15 mouse cellular contexts compared by ENCODE assay signal in genomic region chr14:59389532-59389931, GRCm38 (mm10). TPM values are rescaled to one million over a fixed set of nuclear protein-coding genes. Genes with fewer than 3 reads are reported as not detected.
A peak's percentile ranks its signal among the peaks of the same experiment; 100 is the strongest.
DNase-seq lines count a peak whose midpoint lies in the region; ATAC-seq and TF ChIP-seq lines count a peak whose summit lies in the region.
"Had no signal": no experiment of that assay in that cellular context is flagged by ENCODE, and none has a peak within 500 bp of the region (broad histone marks: within the 10 kb centered on the region; RNA-seq: fewer than 3 reads in every experiment).

No protein-coding gene starts in this region.

- peak; percentile 87 for ATAC-seq in intestine, embryonic 16.5 days
- ATAC-seq: CD4-positive, CD25-positive, alpha-beta regulatory T cell, adult 4 months; forebrain, embryonic 13.5 days; forebrain, embryonic 15.5 days had no signal

- intact Hi-C loops in gastrocnemius, adult 2 months (cut with DNase I): no loop called here

- TF ChIP-seq CTCF in MEL (IDR thresholded peaks at IDR 0.05 in 2 of 3, conservative IDR thresholded peaks at IDR 0.05 in 1 of 3; ENCODE audit: control insufficient read depth in 1 of 3, insufficient read depth in 1 of 3, low read depth in 2 of 3, low read length in 3 of 3, poor library complexity in 1 of 3, severe bottlenecking in 1 of 3): no peak
- no peak for TF ChIP-seq CTCF in small intestine, adult 2 months (IDR thresholded peaks at IDR 0.05; ENCODE audit: extremely low read depth, insufficient read length, insufficient replicate concordance, low read depth, low read length)
- no peak for TF ChIP-seq CTCF in gastrocnemius, adult 2 months (IDR thresholded peaks at IDR 0.05)

- H3K9ac ChIP-seq in MEL (ENCODE audit: control insufficient read depth, low read depth, low read length, poor library complexity, severe bottlenecking): no peak overlapping the region
- H3K9ac ChIP-seq in intestine, embryonic 16.5 days (ENCODE audit: low read depth, low read length): no peak overlapping the region
- H3K9ac ChIP-seq: embryonic facial prominence, embryonic 12.5 days; forebrain, embryonic 13.5 days; forebrain, embryonic 15.5 days; forebrain, postnatal 0 days had no signal

- H3K27ac ChIP-seq in MEL (ENCODE audit: control insufficient read depth, low read depth, low read length): no peak overlapping the region
- H3K27ac ChIP-seq in intestine, embryonic 16.5 days (ENCODE audit: low read length): no peak overlapping the region
- H3K27ac ChIP-seq in small intestine, adult 2 months (ENCODE audit: insufficient read depth, low read depth, low read length): peak overlapping the region; percentile 56; the same call in 1 of the 2 replicates
- no peak overlapping the region for H3K27ac ChIP-seq in gastrocnemius, adult 2 months
- H3K27ac ChIP-seq: embryonic facial prominence, embryonic 10.5 days; embryonic facial prominence, embryonic 12.5 days; forebrain, embryonic 13.5 days; forebrain, embryonic 15.5 days had no signal

- no peaks in the 10 kb centered on the region for H3K4me1 ChIP-seq in MEL (ENCODE audit: control insufficient read depth in 1 of 2, insufficient read depth in 2 of 2, low read length in 2 of 2)
- H3K4me1 ChIP-seq in intestine, embryonic 16.5 days (ENCODE audit: control insufficient read depth, insufficient read depth, low read length): no peaks in the 10 kb centered on the region
- peaks cover 8% of the 10 kb centered on the region; the same call in 1 of the 2 replicates for H3K4me1 ChIP-seq in small intestine, adult 2 months (ENCODE audit: control insufficient read depth, insufficient read depth, insufficient read length, low read length)
- H3K4me1 ChIP-seq: embryonic facial prominence, embryonic 10.5 days; embryonic facial prominence, embryonic 12.5 days; forebrain, embryonic 13.5 days; forebrain, embryonic 15.5 days had no signal

- no peaks in the 10 kb centered on the region for H3K36me3 ChIP-seq in MEL (ENCODE audit: control insufficient read depth in 1 of 2, insufficient read depth in 2 of 2, low read length in 2 of 2)
- H3K36me3 ChIP-seq in intestine, embryonic 16.5 days (ENCODE audit: control insufficient read depth, insufficient read depth, low read length): no peaks in the 10 kb centered on the region
- peaks cover 7% of the 10 kb centered on the region for H3K36me3 ChIP-seq in small intestine, adult 2 months (ENCODE audit: control insufficient read depth, insufficient read depth, low read length)
- H3K36me3 ChIP-seq: embryonic facial prominence, embryonic 10.5 days; embryonic facial prominence, embryonic 12.5 days; forebrain, embryonic 15.5 days had no signal

- no peak overlapping the region for H3K4me3 ChIP-seq in MEL (ENCODE audit: control insufficient read depth in 1 of 2, insufficient read depth in 1 of 2, low read depth in 2 of 2, low read length in 2 of 2)
- no peak overlapping the region for H3K4me3 ChIP-seq in intestine, embryonic 16.5 days (ENCODE audit: low read length)
- H3K4me3 ChIP-seq in small intestine, adult 2 months (ENCODE audit: low read depth, low read length): no peak overlapping the region
- H3K4me3 ChIP-seq in gastrocnemius, adult 2 months: no peak overlapping the region
- H3K4me3 ChIP-seq: embryonic facial prominence, embryonic 10.5 days; embryonic facial prominence, embryonic 12.5 days; forebrain, embryonic 13.5 days; forebrain, embryonic 15.5 days had no signal

- TF ChIP-seq POLR2A in MEL (IDR thresholded peaks at IDR 0.05; ENCODE audit: control insufficient read depth in 1 of 2, insufficient read depth in 1 of 2, low read depth in 1 of 2, low read length in 2 of 2, poor library complexity in 1 of 2): no peak
- TF ChIP-seq POLR2A in small intestine, adult 2 months (IDR thresholded peaks at IDR 0.05; ENCODE audit: low read depth, low read length): no peak

- H3K79me2 ChIP-seq in MEL (ENCODE audit: control insufficient read depth, insufficient read depth, low read length, poor library complexity): no peaks in the 10 kb centered on the region

- no peak for TF ChIP-seq EP300 in MEL (IDR thresholded peaks at IDR 0.05; ENCODE audit: low read depth in 1 of 2, low read length in 2 of 2)

- 73% methylated on average over 1 of the region's 1 CpGs for WGBS in intestine, embryonic 16.5 days
- 36% methylated on average over 1 of the region's 1 CpGs for WGBS in small intestine, adult 2 months

- TF ChIP-seq RAD21 in MEL (IDR thresholded peaks at IDR 0.05; ENCODE audit: low read depth, low read length): no peak

- H3K4me2 ChIP-seq in intestine, embryonic 16.5 days (ENCODE audit: low read depth, low read length): no peak overlapping the region
- H3K4me2 ChIP-seq: embryonic facial prominence, embryonic 12.5 days; forebrain, embryonic 13.5 days; forebrain, embryonic 15.5 days had no signal

- no peaks in the 10 kb centered on the region for H3K9me3 ChIP-seq in MEL (replicated peaks; ENCODE audit: insufficient read depth, low read length)
- H3K9me3 ChIP-seq in intestine, embryonic 16.5 days (ENCODE audit: control insufficient read depth, low read length): no peaks in the 10 kb centered on the region
- H3K9me3 ChIP-seq: embryonic facial prominence, embryonic 10.5 days; embryonic facial prominence, embryonic 12.5 days; forebrain, embryonic 13.5 days; forebrain, embryonic 15.5 days; G1E had no signal

- peak; percentile 36 for DNase-seq in MEL (ENCODE audit: low read depth, low spot score)
- no peak for DNase-seq in gastrocnemius, adult 2 months
- DNase-seq in gastrocnemius, adult 18-20 months (ENCODE audit: low spot score): no peak
- DNase-seq: adrenal gland, postnatal 25 days; forebrain, postnatal 0 days had no signal

- no peaks in the 10 kb centered on the region for H3K27me3 ChIP-seq in MEL (ENCODE audit: control insufficient read depth in 1 of 2, insufficient read depth in 2 of 2, low read length in 2 of 2)
- no peaks in the 10 kb centered on the region for H3K27me3 ChIP-seq in intestine, embryonic 16.5 days (replicated peaks; ENCODE audit: control insufficient read depth, insufficient read depth, low read length)
- no peaks in the 10 kb centered on the region for H3K27me3 ChIP-seq in small intestine, adult 2 months (ENCODE audit: control insufficient read depth, insufficient read depth, low read length)
- H3K27me3 ChIP-seq: CH12.LX; embryonic facial prominence, embryonic 12.5 days; forebrain, embryonic 13.5 days; forebrain, embryonic 15.5 days had no signal

TF ChIP-seq in MEL, 35 proteins besides CTCF, POLR2A, EP300 and RAD21:
- TF ChIP-seq SMC3 (IDR thresholded peaks at IDR 0.05; ENCODE audit: low read depth, low read length) (no peak), NELFE (IDR thresholded peaks at IDR 0.05; ENCODE audit: low read depth, low read length) (no peak), TCF12 (IDR thresholded peaks at IDR 0.05; ENCODE audit: low read depth, low read length) (no peak), TAL1 (IDR thresholded peaks at IDR 0.05; ENCODE audit: low read length) (no peak), BHLHE40 (IDR thresholded peaks at IDR 0.05; ENCODE audit: borderline replicate concordance, low read depth, low read length) (no peak)
TF ChIP-seq in MEL: peak in this region for 0.

RNA-seq across cellular contexts. Expression of gene Phf11c, which starts 5.6 kb away (rescaled TPM):
- 0.92 and 1.0 TPM in 2 replicates for total RNA-seq in MEL (2012; rRNA removed)
- 1 to 10 TPM in 1 of 2 experiments, not detected in 1; 1.2 TPM for polyA plus RNA-seq in MEL (2012; ENCODE audit: insufficient read depth in 1 of 2, insufficient read length in 2 of 2, low read depth in 1 of 2, low replicate concordance in 2 of 2, missing spikeins in 1 of 2)
- 0.45 and 0.57 TPM in 2 replicates for polyA plus RNA-seq in intestine, embryonic 16.5 days (2015; fragmentation: Nextera tagmentation; extraction: Ambion mirVana)
- polyA plus RNA-seq in small intestine, adult 2 months (2012; rRNA removed): 0.14 and 0.29 TPM in 2 replicates
- total RNA-seq in gastrocnemius, adult 2 months (2021): under 1 TPM; 0.41 to 0.59 TPM
- total RNA-seq in gastrocnemius, adult 18-20 months (2021): under 1 TPM; 0.25 to 0.45 TPM

RNA-seq across cellular contexts. Expression of gene Phf11d, which starts 24.3 kb away (rescaled TPM):
- total RNA-seq in MEL (2012; rRNA removed): 5.6 and 6.2 TPM in 2 replicates
- 10 to 100 TPM in 1 of 2 experiments, not detected in 1; 19.5 TPM for polyA plus RNA-seq in MEL (2012; ENCODE audit: insufficient read depth in 1 of 2, insufficient read length in 2 of 2, low read depth in 1 of 2, low replicate concordance in 2 of 2, missing spikeins in 1 of 2)
- polyA plus RNA-seq in intestine, embryonic 16.5 days (2015; fragmentation: Nextera tagmentation; extraction: Ambion mirVana): 2.0 and 2.2 TPM in 2 replicates
- polyA plus RNA-seq in small intestine, adult 2 months (2012; rRNA removed): 1.6 and 3.0 TPM in 2 replicates
- 1 to 10 TPM; 1.1 to 1.9 TPM for total RNA-seq in gastrocnemius, adult 2 months (2021)
- 1 to 10 TPM in 1 of 2 experiments, under 1 TPM in 1; 0.91 to 1.3 TPM for total RNA-seq in gastrocnemius, adult 18-20 months (2021)
- polyA plus RNA-seq: G1E had no signal

RNA-seq across cellular contexts. Expression of gene Phf11b, which starts 48.4 kb away (rescaled TPM):
- total RNA-seq in MEL (2012; rRNA removed): not detected in 2 replicates
- under 1 TPM in 1 of 2 experiments, not detected in 1; 0.35 TPM for polyA plus RNA-seq in MEL (2012; ENCODE audit: insufficient read depth in 1 of 2, insufficient read length in 2 of 2, low read depth in 1 of 2, low replicate concordance in 2 of 2, missing spikeins in 1 of 2)
- 0.88 and 1.0 TPM in 2 replicates for polyA plus RNA-seq in intestine, embryonic 16.5 days (2015; fragmentation: Nextera tagmentation; extraction: Ambion mirVana)
- polyA plus RNA-seq in small intestine, adult 2 months (2012; rRNA removed): 0.10 and 0.16 TPM in 2 replicates
- total RNA-seq in gastrocnemius, adult 2 months (2021): under 1 TPM in 1 of 2 experiments, not detected in 1; 0.20 TPM
- not detected for total RNA-seq in gastrocnemius, adult 18-20 months (2021)
- total RNA-seq: G1E had no signal
- polyA plus RNA-seq: cerebellum, adult 2 months; G1E had no signal

RNA-seq across cellular contexts. Expression of gene Setdb2, which starts 51.2 kb away (rescaled TPM):
- total RNA-seq in MEL (2012; rRNA removed): 18.3 and 20.2 TPM in 2 replicates
- 10 to 100 TPM in 1 of 2 experiments, not detected in 1; 10.8 TPM for polyA plus RNA-seq in MEL (2012; ENCODE audit: insufficient read depth in 1 of 2, insufficient read length in 2 of 2, low read depth in 1 of 2, low replicate concordance in 2 of 2, missing spikeins in 1 of 2)
- polyA plus RNA-seq in intestine, embryonic 16.5 days (2015; fragmentation: Nextera tagmentation; extraction: Ambion mirVana): 7.2 and 8.3 TPM in 2 replicates
- 2.3 and 5.6 TPM in 2 replicates for polyA plus RNA-seq in small intestine, adult 2 months (2012; rRNA removed)
- total RNA-seq in gastrocnemius, adult 2 months (2021): 1 to 10 TPM; 5.3 to 6.7 TPM
- total RNA-seq in gastrocnemius, adult 18-20 months (2021): 1 to 10 TPM; 4.0 to 5.0 TPM

RNA-seq across cellular contexts. Expression of gene Cab39l, which starts 51.2 kb away (rescaled TPM):
- total RNA-seq in MEL (2012; rRNA removed): 22.6 and 24.2 TPM in 2 replicates
- polyA plus RNA-seq in MEL (2012; ENCODE audit: insufficient read depth in 1 of 2, insufficient read length in 2 of 2, low read depth in 1 of 2, low replicate concordance in 2 of 2, missing spikeins in 1 of 2): 10 to 100 TPM in 1 of 2 experiments, not detected in 1; 34.0 TPM
- polyA plus RNA-seq in intestine, embryonic 16.5 days (2015; fragmentation: Nextera tagmentation; extraction: Ambion mirVana): 35.9 and 36.2 TPM in 2 replicates
- 1.7 and 2.9 TPM in 2 replicates for polyA plus RNA-seq in small intestine, adult 2 months (2012; rRNA removed)
- 10 to 100 TPM; 19.7 to 25.4 TPM for total RNA-seq in gastrocnemius, adult 2 months (2021)
- total RNA-seq in gastrocnemius, adult 18-20 months (2021): 10 to 100 TPM; 22.5 to 23.6 TPM
